ENCODE assay signal across 25 mouse cellular contexts in genomic region chr11:52383741-52384140, GRCm38 (mm10). TPM values are rescaled to one million over a fixed set of nuclear protein-coding genes. Genes with fewer than 3 reads are reported as not detected.
A peak's percentile ranks its signal among the peaks of the same experiment; 100 is the strongest.
DNase-seq lines count a peak whose midpoint lies in the region; ATAC-seq and TF ChIP-seq lines count a peak whose summit lies in the region.
"Had no signal": no experiment of that assay in that cellular context is flagged by ENCODE, and none has a peak within 500 bp of the region (broad histone marks: within the 10 kb centered on the region; RNA-seq: fewer than 3 reads in every experiment).

No protein-coding gene starts in this region.

- H3K27ac ChIP-seq in gastrocnemius, adult 2 months, result peak overlapping the region; percentile 71
- H3K27ac ChIP-seq in kidney, embryonic 14.5 days (ENCODE audit: low read depth, low read length), result no peak overlapping the region
- H3K27ac ChIP-seq: forebrain, embryonic 10.5 days; forebrain, embryonic 13.5 days; heart, embryonic 15.5 days; hindbrain, embryonic 10.5 days; hindbrain, embryonic 13.5 days had no signal

- no peaks in the 10 kb centered on the region for H3K27me3 ChIP-seq in kidney, embryonic 14.5 days (ENCODE audit: control insufficient read depth, insufficient read depth, low read length)
- H3K27me3 ChIP-seq: forebrain, embryonic 13.5 days; heart, embryonic 12.5 days; heart, embryonic 15.5 days; hindbrain, embryonic 13.5 days had no signal

- no peaks in the 10 kb centered on the region for H3K4me1 ChIP-seq in kidney, embryonic 14.5 days (ENCODE audit: control insufficient read depth, insufficient read depth, low read length)
- H3K4me1 ChIP-seq: forebrain, embryonic 10.5 days; forebrain, embryonic 13.5 days; hindbrain, embryonic 10.5 days; hindbrain, embryonic 13.5 days had no signal

- no peak overlapping the region for H3K9ac ChIP-seq in kidney, embryonic 14.5 days (ENCODE audit: low read depth, low read length)
- H3K9ac ChIP-seq: forebrain, embryonic 13.5 days; heart, embryonic 12.5 days; heart, embryonic 15.5 days; hindbrain, embryonic 13.5 days had no signal

- intact Hi-C loops in gastrocnemius, adult 2 months (cut with DNase I), result no loop called here
- intact Hi-C loops in gastrocnemius, postnatal 14 days (cut with DNase I; ENCODE audit: low total_unique reads), result no loop called here

- H3K4me2 ChIP-seq in kidney, embryonic 14.5 days (replicated peaks; ENCODE audit: low read depth, low read length), result no peak overlapping the region
- H3K4me2 ChIP-seq: forebrain, embryonic 13.5 days; heart, embryonic 12.5 days; heart, embryonic 15.5 days; hindbrain, embryonic 13.5 days had no signal

- peak; percentile 45 for DNase-seq in gastrocnemius, adult 2 months
- DNase-seq in gastrocnemius, postnatal 14 days, result no peak
- DNase-seq in kidney, adult 18-20 months, result peak; percentile 64
- DNase-seq in kidney, adult 9 months, result peak; percentile 82
- no peak for DNase-seq in kidney, postnatal 4 days
- DNase-seq in kidney, postnatal 36 days, result peak; percentile 77 to 80
- DNase-seq in urinary bladder, adult 18-20 months (ENCODE audit: low spot score in 2 of 2), result no peak
- DNase-seq: adrenal gland, adult 8-10 months; adrenal gland, postnatal 25 days; cerebellum, adult 11-12 months; cerebellum, adult 9-10 months; cerebellum, postnatal 14 days; heart, adult 11 months; heart, postnatal 10 days; heart, postnatal 36 days had no signal

- H3K9me3 ChIP-seq in kidney, embryonic 14.5 days (ENCODE audit: control insufficient read depth, low read length), result no peaks in the 10 kb centered on the region
- H3K9me3 ChIP-seq: forebrain, embryonic 10.5 days; forebrain, embryonic 13.5 days; heart, embryonic 12.5 days; heart, embryonic 15.5 days; hindbrain, embryonic 10.5 days; hindbrain, embryonic 13.5 days had no signal

- no peak for TF ChIP-seq CTCF in gastrocnemius, adult 2 months (IDR thresholded peaks at IDR 0.05)

- 91% methylated on average over 14 of the region's 14 CpGs for WGBS in kidney, embryonic 14.5 days

- no peak for ATAC-seq in kidney, embryonic 14.5 days (ENCODE audit: low FRiP score, low TSS enrichment)
- ATAC-seq: activated CD4-positive, CD25-positive, alpha-beta regulatory T cell, adult 4 months; forebrain, embryonic 13.5 days; forebrain, embryonic 16.5 days; hindbrain, embryonic 16.5 days had no signal

- no peak overlapping the region for H3K4me3 ChIP-seq in gastrocnemius, adult 2 months
- H3K4me3 ChIP-seq in kidney, embryonic 14.5 days (ENCODE audit: low read length), result no peak overlapping the region
- H3K4me3 ChIP-seq: forebrain, embryonic 10.5 days; forebrain, embryonic 13.5 days; heart, embryonic 12.5 days; heart, embryonic 15.5 days; hindbrain, embryonic 10.5 days; hindbrain, embryonic 13.5 days had no signal

- peaks cover 97% of the 10 kb centered on the region for H3K36me3 ChIP-seq in kidney, embryonic 14.5 days (ENCODE audit: control insufficient read depth, insufficient read depth, low read length)

RNA-seq across cellular contexts. Expression of gene 9530068E07Rik, which starts 12.5 kb away (rescaled TPM):
- 10 to 100 TPM; 41.5 to 48.5 TPM for total RNA-seq in gastrocnemius, adult 2 months (2021)
- 10 to 100 TPM; 57.9 to 62.0 TPM for total RNA-seq in gastrocnemius, postnatal 14 days (2021)
- polyA plus RNA-seq in kidney, embryonic 14.5 days (2014; fragmentation: Nextera tagmentation; extraction: Ambion mirVana), result 139 and 234 TPM in 2 replicates

RNA-seq across cellular contexts. Expression of gene Vdac1, which starts 23.1 kb away (rescaled TPM):
- 1,000 to 10,000 TPM; 1,359 to 1,549 TPM for total RNA-seq in gastrocnemius, adult 2 months (2021)
- total RNA-seq in gastrocnemius, postnatal 14 days (2021), result 1,000 to 10,000 TPM; 1,133 to 1,268 TPM
- polyA plus RNA-seq in kidney, embryonic 14.5 days (2014; fragmentation: Nextera tagmentation; extraction: Ambion mirVana), result 265 and 284 TPM in 2 replicates

Comparison
In these comparisons a context has a peak if more than half of its experiments do, and no peak if none do; other contexts are left out.
1. DNase-seq: peak in gastrocnemius, adult 2 months (single experiment), kidney, adult 18-20 months (single experiment), kidney, adult 9 months (single experiment) and kidney, postnatal 36 days (2 of 2); none in gastrocnemius, postnatal 14 days (single experiment), kidney, postnatal 4 days (0 of 2) and urinary bladder, adult 18-20 months (0 of 2).